Mouse (Mus musculus) liver, embryonic 16.5 days (tissue): ENCODE data around the gene Ret. TPM values are rescaled to one million over a fixed set of nuclear protein-coding genes. Genes with fewer than 3 reads are reported as not detected.

ENCODE experiments used
- ATAC-seq: fragments of 200-750 bp; cut with Nextera tagmentation; 2 replicates; pipeline ENCODE4 v1.8.0; 2017; ENCODE audit warnings: low read depth, mild to moderate bottlenecking, moderate number of reproducible peaks, moderate library complexity
- H3K27ac ChIP-seq: fragments of 300-500 bp; sonication (generic); 2 replicates; pipeline ENCODE4 v1.5.1; 2014; ENCODE audit warnings: mild to moderate bottlenecking, low read length
- H3K27me3 ChIP-seq: fragments of 300-500 bp; sonication (generic); 2 replicates; pipeline ENCODE4 v1.6.1; 2014; ENCODE audit warnings: low read depth, low read length, mixed read lengths; ENCODE audit not compliant: control insufficient read depth, insufficient read depth
- H3K36me3 ChIP-seq: fragments of 300-500 bp; sonication (generic); 2 replicates; pipeline ENCODE4 v1.6.1; 2014; ENCODE audit warnings: mild to moderate bottlenecking; ENCODE audit not compliant: control insufficient read depth, insufficient read depth
- H3K4me1 ChIP-seq: fragments of 300-500 bp; sonication (generic); 2 replicates; pipeline ENCODE4 v1.6.1; 2014; ENCODE audit warnings: low read depth, low read length, mixed read lengths; ENCODE audit not compliant: control insufficient read depth
- H3K4me2 ChIP-seq: fragments of 300-500 bp; sonication (generic); 2 replicates; pipeline ENCODE4 v1.6.1; 2014; ENCODE audit warnings: low read depth, low read length, mixed read lengths
- H3K4me3 ChIP-seq: fragments of 300-500 bp; sonication (generic); 2 replicates; pipeline ENCODE4 v1.5.1; 2014; ENCODE audit warnings: low read depth, mild to moderate bottlenecking, low read length
- H3K9ac ChIP-seq: fragments of 300-500 bp; sonication (generic); 2 replicates; pipeline ENCODE4 v1.6.1; 2014; ENCODE audit warnings: low read depth, low read length
- H3K9me3 ChIP-seq: fragments of 300-500 bp; sonication (generic); replicated peaks from 2 replicates; pipeline ENCODE4 v1.6.1; 2016; ENCODE audit warnings: low read length; ENCODE audit not compliant: control insufficient read depth
- WGBS: fragments of 180-500 bp; shearing (Covaris S2); extraction: QIAGEN DNeasy Blood & Tissue Kit; methylation state at CpG from one replicate; pipeline ENCODE4 v1.1.7; 2014; ENCODE audit not compliant: insufficient replicate concordance; 5-methylcytosine and 5-hydroxymethylcytosine counted together
- polyA plus RNA-seq: library from polyadenylated mRNA; unstranded; fragments of >200 nt; fragmentation: Nextera tagmentation; extraction: Ambion mirVana; gene quantifications from 2 replicates; pipeline ENCODE4 v1.2.1, GENCODE M21; 2015

Ret gene
- polyA plus RNA-seq, 1 experiment from 2014 or later: 0.13 TPM

DNA sequence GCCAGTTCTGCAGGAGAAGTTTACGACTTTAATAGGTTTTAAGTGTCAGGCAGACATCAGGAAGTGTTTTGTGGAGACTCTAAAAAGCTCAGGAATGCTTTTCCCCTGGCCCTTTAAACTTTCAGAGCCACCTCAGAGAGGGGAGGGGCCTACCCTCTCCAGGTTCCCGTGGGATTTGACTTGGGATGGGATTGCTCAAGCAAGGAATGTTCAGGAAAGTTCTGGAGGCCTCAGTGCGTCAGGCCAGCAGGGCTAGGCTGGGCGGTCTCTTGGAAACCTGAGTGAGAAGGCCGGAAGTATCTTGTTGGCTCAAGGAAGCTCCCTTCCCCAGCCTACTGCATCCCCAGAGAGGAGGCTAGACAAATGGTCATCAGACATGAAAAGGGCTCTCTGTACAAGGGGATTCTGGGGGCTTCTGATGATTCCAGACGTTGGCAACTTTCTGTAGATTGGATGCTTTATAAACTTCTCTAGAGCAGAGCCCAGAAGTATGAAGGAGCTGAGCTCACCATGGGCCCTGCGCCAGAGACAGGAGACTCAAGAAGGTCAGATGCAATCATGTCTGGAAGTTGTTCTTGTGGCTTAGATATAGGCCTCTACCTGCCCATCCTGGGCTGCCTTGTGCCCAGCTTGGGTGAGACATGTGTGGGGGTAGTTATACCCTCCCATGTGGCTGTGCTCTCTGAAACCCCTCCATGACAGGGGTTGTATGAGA is 7.8 kb upstream of the Ret start:
- no peak for ATAC-seq
- WGBS: 39% methylated on average over 7 of the region's 7 CpGs

DNA sequence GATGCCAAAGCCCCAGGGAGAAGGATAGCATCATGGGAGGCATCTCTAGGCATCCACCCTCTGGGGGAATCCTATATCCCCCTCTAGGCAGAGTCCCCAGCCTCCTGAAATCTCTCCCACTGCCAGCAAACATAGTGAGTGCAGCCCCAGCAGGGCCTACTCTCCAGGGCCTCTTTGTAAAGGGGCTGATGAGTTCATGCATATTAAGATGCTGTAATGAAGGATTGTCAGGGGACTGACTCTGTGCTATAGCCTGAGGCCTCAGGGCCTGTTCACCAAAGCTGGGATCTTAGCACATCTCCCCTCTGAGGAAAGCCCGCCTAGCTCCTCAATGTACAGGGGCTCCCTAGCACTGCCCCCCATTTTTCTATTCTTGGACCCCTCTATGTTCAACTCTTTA is 6.6 kb upstream of the Ret start:
- no peak for ATAC-seq
- no peak overlapping the region for H3K4me2 ChIP-seq
- H3K4me3 ChIP-seq: no peak overlapping the region
- H3K36me3 ChIP-seq: no peaks in the 10 kb centered on the region
- no peak overlapping the region for H3K9ac ChIP-seq
- H3K27me3 ChIP-seq: peaks cover under 1% of the 10 kb centered on the region
- no peaks in the 10 kb centered on the region for H3K9me3 ChIP-seq
- H3K27ac ChIP-seq: no peak overlapping the region
- 72% methylated on average over 1 of the region's 1 CpGs for WGBS
- H3K4me1 ChIP-seq: no peaks in the 10 kb centered on the region

More for the DNA sequence above, 7.8 kb upstream of the Ret start:
- no peaks in the 10 kb centered on the region; the same call in 1 of the 2 replicates for H3K27me3 ChIP-seq
- H3K36me3 ChIP-seq: no peaks in the 10 kb centered on the region
- H3K4me2 ChIP-seq: no peak overlapping the region
- H3K27ac ChIP-seq: no peak overlapping the region
- no peaks in the 10 kb centered on the region for H3K4me1 ChIP-seq
- H3K9ac ChIP-seq: no peak overlapping the region
- no peaks in the 10 kb centered on the region for H3K9me3 ChIP-seq
- no peak overlapping the region for H3K4me3 ChIP-seq

DNA sequence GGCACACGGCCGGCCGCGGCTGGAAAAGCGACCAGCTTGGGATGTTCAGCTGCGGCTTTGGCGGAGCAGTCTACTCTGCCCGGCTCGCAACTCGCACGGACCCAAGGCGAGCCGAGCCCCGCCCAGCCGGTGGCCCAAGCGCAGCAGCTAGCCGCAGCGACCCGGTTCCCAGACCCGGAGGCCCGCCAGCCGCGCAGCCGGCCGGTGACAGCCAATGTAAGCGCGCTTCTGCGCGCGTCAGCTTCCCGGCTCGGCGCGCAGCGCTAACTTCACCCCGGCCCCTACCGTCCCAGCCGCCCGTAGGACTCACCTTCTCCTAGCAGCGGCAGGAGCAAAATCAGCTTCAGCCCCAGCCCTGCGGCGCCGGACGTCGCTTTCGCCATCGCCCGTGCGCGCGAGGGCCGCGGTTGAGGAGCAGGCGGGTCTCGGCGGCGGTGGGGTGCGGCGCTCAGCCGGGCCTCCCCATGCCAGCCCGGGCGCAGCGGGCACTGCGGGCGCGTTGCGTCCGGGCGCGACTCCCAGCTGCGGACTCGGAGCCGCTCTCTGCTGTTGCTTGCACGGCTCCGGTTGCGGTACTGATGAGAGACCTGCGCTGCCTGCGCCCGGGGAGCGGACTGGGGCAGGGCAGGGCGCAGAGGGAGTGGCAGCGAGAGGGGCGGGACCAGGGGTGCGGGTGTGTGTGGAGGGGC is 623 bp downstream of the Ret start:
- H3K9ac ChIP-seq: no peak overlapping the region
- H3K9me3 ChIP-seq: no peaks in the 10 kb centered on the region
- peak overlapping the region; percentile 70 for H3K4me2 ChIP-seq
- H3K36me3 ChIP-seq: no peaks in the 10 kb centered on the region
- H3K4me1 ChIP-seq: no peaks in the 10 kb centered on the region; the same call in 1 of the 2 replicates
- peak; percentile 47; the same call in 1 of the 2 replicates for ATAC-seq
- under 1% methylated on average over 84 of the region's 84 CpGs for WGBS
- peaks cover 54% of the 10 kb centered on the region for H3K27me3 ChIP-seq
- H3K27ac ChIP-seq: no peak overlapping the region
- H3K4me3 ChIP-seq: peak overlapping the region; percentile 48

DNA sequence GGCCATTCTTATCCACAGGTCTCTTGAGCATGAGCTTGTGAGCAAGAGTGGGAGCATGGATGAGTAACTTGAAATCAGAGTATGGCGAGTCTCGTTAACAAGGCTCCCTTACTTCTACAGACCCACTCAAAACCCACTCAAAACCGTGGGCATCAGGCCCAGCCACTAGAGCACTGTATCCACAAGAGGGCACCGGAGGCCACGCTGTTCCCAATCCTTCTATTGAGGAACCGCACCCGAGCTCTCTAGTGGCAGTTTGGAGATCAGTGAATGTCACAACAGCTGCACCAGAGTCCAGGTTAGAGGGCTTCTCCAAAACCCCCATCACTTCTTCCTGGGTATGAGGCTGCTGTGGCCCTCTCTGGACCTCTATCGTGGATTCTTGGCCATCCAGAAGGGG is 2.4 kb downstream of the Ret start:
- 16% methylated on average over 8 of the region's 8 CpGs for WGBS

DNA sequence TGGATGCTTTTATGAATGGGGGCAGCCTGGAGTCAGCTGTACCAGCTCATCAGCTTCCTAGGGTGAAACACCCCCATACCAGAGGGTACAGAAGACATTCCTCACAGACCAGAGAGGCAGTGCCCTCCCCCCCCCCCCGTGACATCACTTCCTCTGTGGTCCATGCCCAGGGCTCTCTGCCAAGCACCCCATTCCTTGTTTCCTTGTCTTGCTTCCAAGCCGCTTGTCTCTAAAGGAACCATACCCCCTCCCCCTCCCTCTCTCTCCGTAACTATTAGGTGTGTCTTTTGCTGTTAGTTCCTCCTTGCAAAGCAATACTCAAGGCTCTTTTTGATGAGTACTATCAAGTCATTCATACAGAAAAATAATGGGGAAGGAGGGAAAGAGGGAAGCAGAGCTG is 4.6 kb downstream of the Ret start:
- Histone ChIP-seq H3K9me3 (no peaks in the 10 kb centered on the region), H3K9ac (no peak overlapping the region), H3K4me1 (no peaks in the 10 kb centered on the region; the same call in 1 of the 2 replicates), H3K4me2 (no peak overlapping the region), H3K27ac (no peak overlapping the region), H3K27me3 (peaks cover 41% of the 10 kb centered on the region), H3K36me3 (no peaks in the 10 kb centered on the region), H3K4me3 (no peak overlapping the region)
- WGBS: 27% methylated on average over 3 of the region's 3 CpGs
- ATAC-seq: no peak

More for the DNA sequence above, 2.4 kb downstream of the Ret start:
- Histone ChIP-seq H3K9me3 (no peaks in the 10 kb centered on the region), H3K9ac (no peak overlapping the region), H3K4me3 (no peak overlapping the region), H3K4me1 (no peaks in the 10 kb centered on the region; the same call in 1 of the 2 replicates), H3K27me3 (peaks cover 54% of the 10 kb centered on the region), H3K36me3 (no peaks in the 10 kb centered on the region), H3K4me2 (no peak overlapping the region), H3K27ac (no peak overlapping the region)
- ATAC-seq: no peak

DNA sequence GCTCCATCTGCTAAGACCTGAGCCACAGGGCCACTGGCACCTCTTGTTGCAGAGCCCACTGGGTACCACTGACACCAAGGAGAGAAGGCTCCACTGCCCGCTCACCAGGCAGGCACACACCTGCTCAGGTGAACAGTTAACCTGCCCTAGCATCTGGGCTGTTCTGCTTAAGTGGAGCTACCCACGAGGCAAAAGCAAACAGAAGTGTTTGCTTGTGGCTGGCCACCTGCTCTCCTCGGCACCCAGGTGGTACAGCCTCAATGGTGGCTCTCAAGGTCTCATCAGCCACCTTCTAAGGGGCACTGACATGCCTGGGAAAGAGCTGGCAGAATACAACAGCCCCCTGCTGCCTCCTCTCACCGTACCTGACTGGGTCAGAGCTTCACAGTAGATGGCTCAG is 5.3 kb downstream of the Ret start:
- Histone ChIP-seq H3K27ac (no peak overlapping the region), H3K27me3 (peaks cover 34% of the 10 kb centered on the region), H3K4me3 (no peak overlapping the region), H3K4me1 (no peaks in the 10 kb centered on the region; the same call in 1 of the 2 replicates), H3K36me3 (no peaks in the 10 kb centered on the region), H3K9ac (no peak overlapping the region), H3K9me3 (no peaks in the 10 kb centered on the region), H3K4me2 (no peak overlapping the region)
- 42% methylated on average over 4 of the region's 4 CpGs for WGBS
- ATAC-seq: no peak

DNA sequence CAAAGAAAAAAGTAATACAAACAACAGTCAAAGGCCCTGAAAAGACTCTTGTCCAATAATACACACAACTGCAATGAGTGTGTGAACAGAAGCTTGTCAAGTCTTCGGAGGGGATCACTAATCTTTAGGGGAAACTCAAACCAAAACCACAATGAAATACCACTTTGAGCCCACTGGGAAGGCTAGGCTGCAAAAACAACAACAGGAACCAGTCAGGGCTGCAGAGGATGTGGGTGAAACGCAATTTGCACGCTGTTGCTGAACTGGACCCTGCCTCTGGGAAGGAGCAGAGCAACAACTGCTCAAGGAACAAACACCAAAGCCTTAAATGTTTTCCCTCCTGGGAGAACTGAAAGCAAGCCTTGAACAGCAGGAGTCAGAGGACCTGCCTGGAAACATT is 7.8 kb downstream of the Ret start:
- no peaks in the 10 kb centered on the region for H3K36me3 ChIP-seq
- no peak overlapping the region for H3K4me3 ChIP-seq
- no peak for ATAC-seq
- H3K9ac ChIP-seq: no peak overlapping the region
- no peaks in the 10 kb centered on the region for H3K4me1 ChIP-seq
- H3K4me2 ChIP-seq: no peak overlapping the region
- WGBS: 23% methylated on average over 3 of the region's 3 CpGs
- H3K9me3 ChIP-seq: no peaks in the 10 kb centered on the region
- H3K27me3 ChIP-seq: peaks cover 10% of the 10 kb centered on the region
- no peak overlapping the region for H3K27ac ChIP-seq

DNA sequence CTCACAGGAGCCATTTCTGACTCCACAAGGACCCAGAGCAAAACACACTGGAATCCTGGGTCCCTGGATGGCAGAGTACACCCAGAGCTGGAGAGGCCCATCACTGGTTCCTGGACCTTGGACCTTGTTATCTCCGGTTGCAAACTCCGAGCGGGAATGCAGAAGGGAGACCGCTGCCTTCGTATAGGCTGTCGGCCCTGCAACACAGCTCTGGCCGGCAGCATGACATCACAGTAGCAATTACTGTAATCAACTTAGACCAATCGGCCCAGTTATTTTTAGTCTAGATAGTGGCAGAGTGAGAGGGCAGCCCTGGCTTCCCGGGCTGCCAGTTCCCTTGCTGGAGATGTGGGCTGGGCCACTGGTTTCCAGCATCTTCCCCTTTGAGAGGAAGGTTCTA is 8.9 kb downstream of the Ret start:
- H3K4me1 ChIP-seq: no peaks in the 10 kb centered on the region
- H3K27ac ChIP-seq: no peak overlapping the region
- no peak overlapping the region for H3K4me2 ChIP-seq
- H3K9ac ChIP-seq: no peak overlapping the region
- no peaks in the 10 kb centered on the region for H3K36me3 ChIP-seq
- no peak overlapping the region for H3K4me3 ChIP-seq
- 50% methylated on average over 9 of the region's 9 CpGs for WGBS
- peak; percentile 35; the same call in 1 of the 2 replicates for ATAC-seq
- H3K9me3 ChIP-seq: no peaks in the 10 kb centered on the region
- H3K27me3 ChIP-seq: peaks cover 2% of the 10 kb centered on the region

DNA sequence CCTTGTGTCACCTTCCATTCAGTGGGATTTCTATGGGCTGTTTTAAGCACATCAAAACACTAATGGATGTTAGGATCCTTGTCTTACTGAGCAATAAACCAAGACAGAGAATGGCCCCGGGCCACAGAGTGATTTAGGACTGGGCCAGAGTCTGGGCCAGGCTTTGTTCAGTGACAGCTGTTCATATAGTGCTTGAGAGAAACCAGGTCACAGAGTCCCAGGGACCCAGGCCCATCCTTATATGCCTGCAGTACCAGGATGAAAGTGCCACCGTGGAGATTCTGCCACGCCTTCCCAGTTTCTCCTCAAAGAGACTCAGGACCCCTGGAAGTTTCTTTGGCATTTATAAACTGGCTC is 10.3 kb downstream of the Ret start:
- 66% methylated on average over 3 of the region's 3 CpGs for WGBS
- Histone ChIP-seq H3K36me3 (no peaks in the 10 kb centered on the region), H3K27ac (no peak overlapping the region), H3K4me1 (no peaks in the 10 kb centered on the region), H3K9me3 (no peaks in the 10 kb centered on the region), H3K4me2 (no peak overlapping the region), H3K9ac (no peak overlapping the region), H3K27me3 (no peaks in the 10 kb centered on the region), H3K4me3 (no peak overlapping the region)
- no peak for ATAC-seq
